Mouse (Mus musculus) hindlimb bud, embryonic 11.5 days (tissue): ENCODE results near the gene Slc2a5.

Source experiments
- DNase-seq: peaks from one replicate; pipeline ENCODE4 v3.0.0-alpha.2; 2012; ENCODE audit warnings: low read depth, low spot score; ENCODE audit errors: extremely low spot score

The Slc2a5 gene

GRCm38 (mm10) chr4:150138084-150138543 is 19.0 kb downstream of the Slc2a5 start:
- no peak for DNase-seq

GRCm38 (mm10) chr4:150139090-150139489 is 20.0 kb downstream of the Slc2a5 start:
- no peak for DNase-seq

GRCm38 (mm10) chr4:150140346-150140745 is 21.3 kb downstream of the Slc2a5 start:
- no peak for DNase-seq

- no peak for DNase-seq
These were observed 25.2 kb downstream of the Slc2a5 start for GRCm38 (mm10) chr4:150144242-150144641.

- no peak for DNase-seq
These were observed 27.2 kb downstream of the Slc2a5 start for GRCm38 (mm10) chr4:150146286-150146685.

- no peak for DNase-seq
These were observed 32.0 kb downstream of the Slc2a5 start for GRCm38 (mm10) chr4:150151045-150151444.

- no peak for DNase-seq
These were observed 33.4 kb downstream of the Slc2a5 start for GRCm38 (mm10) chr4:150152483-150152882.

GRCm38 (mm10) chr4:150155301-150155700 is 36.2 kb downstream of the Slc2a5 start:
- no peak for DNase-seq

GRCm38 (mm10) chr4:150155731-150156130 is 36.6 kb downstream of the Slc2a5 start:
- DNase-seq, result no peak

GRCm38 (mm10) chr4:150157348-150157882 is 38.3 kb downstream of the Slc2a5 start:
- no peak for DNase-seq

GRCm38 (mm10) chr4:150159458-150159857 is 40.4 kb downstream of the Slc2a5 start:
- no peak for DNase-seq

GRCm38 (mm10) chr4:150162561-150163169 is 43.6 kb downstream of the Slc2a5 start:
- DNase-seq, result no peak

- DNase-seq, result no peak
These were observed 45.8 kb downstream of the Slc2a5 start for GRCm38 (mm10) chr4:150164875-150165274.

GRCm38 (mm10) chr4:150168406-150168805 is 49.3 kb downstream of the Slc2a5 start:
- DNase-seq, result no peak

GRCm38 (mm10) chr4:150172107-150172506 is 53.0 kb downstream of the Slc2a5 start:
- no peak for DNase-seq

GRCm38 (mm10) chr4:150173281-150173680 is 54.2 kb downstream of the Slc2a5 start:
- DNase-seq, result no peak

GRCm38 (mm10) chr4:150174027-150174426 is 54.9 kb downstream of the Slc2a5 start:
- DNase-seq, result no peak

- DNase-seq, result peak; percentile 24
These were observed 57.5 kb downstream of the Slc2a5 start for GRCm38 (mm10) chr4:150176535-150176934.

- DNase-seq, result no peak
These were observed 58.0 kb downstream of the Slc2a5 start for GRCm38 (mm10) chr4:150177122-150177521.

- peak; percentile 47 for DNase-seq
These were observed 59.0 kb downstream of the Slc2a5 start for GRCm38 (mm10) chr4:150178131-150178530.

GRCm38 (mm10) chr4:150181304-150181703 is 62.2 kb downstream of the Slc2a5 start:
- DNase-seq, result no peak

- DNase-seq, result no peak
These were observed 69.2 kb downstream of the Slc2a5 start for GRCm38 (mm10) chr4:150188236-150188635.

GRCm38 (mm10) chr4:150192199-150192598 is 73.1 kb downstream of the Slc2a5 start:
- no peak for DNase-seq
